Mouse (Mus musculus): ENCODE results near the gene Zfp366. TPM values are rescaled to one million over a fixed set of nuclear protein-coding genes. Genes with fewer than 3 reads are reported as not detected.

Zfp366 gene
- total RNA-seq, 2 experiments from 2014 or later = 2.8 to 3.9 TPM

DNA sequence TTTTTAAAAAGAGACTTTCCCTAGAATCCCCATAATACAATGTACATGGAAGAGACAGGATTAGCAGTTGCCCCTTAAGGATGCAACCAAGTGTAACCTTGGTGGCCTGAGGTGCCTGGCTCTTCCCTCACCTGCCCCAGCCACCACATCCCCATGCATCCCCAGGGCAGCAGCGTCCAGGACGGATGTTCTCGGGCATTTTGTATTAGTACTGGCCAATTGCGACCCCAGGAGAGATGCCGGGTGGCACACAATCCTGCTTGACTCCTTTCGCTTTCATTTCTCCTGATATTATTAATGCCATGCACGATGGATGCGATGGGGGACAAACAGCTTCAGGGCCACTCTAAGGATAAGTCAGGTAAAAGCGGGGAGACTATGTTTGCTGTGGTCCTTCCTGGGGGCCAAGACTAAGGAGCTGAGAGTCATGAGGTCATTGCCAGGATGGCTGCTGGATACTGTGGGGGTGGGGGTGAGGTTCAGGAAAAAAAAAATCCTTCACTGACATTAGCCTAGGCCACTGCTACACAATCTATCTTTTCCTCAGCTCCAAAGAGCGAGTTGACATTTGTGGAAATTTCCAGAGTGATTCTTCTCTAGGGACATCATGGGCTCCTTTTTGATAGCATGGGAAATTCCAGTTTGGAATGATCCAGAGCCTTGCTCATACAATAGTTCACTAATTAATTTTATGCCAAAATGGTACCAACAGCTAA is 1.7 kb downstream of the Zfp366 start:
- no peak for DNase-seq (ENCODE audit: extremely low spot score in 1 of 2, low spot score in 1 of 2)

DNA sequence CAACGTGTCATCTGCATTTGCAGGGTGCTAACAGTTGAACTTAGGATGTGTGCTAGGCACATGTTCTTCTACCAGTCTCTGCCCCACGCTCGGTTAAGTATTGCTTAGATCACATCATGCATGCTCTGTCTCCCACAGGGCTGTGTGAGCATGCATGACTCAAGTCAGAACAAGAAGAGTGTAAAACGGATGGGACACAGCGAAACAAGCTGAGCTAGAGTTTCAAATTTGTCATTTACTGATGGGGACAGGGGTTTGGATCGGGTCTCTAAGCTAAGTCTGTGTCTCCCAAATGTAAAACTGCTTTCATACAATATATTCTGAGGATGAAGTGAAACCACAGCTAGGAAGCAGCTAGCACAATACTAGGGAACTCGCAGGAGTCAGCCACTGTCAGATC is 2.2 kb downstream of the Zfp366 start:
- DNase-seq (ENCODE audit: extremely low spot score in 1 of 2, low spot score in 1 of 2) = no peak

DNA sequence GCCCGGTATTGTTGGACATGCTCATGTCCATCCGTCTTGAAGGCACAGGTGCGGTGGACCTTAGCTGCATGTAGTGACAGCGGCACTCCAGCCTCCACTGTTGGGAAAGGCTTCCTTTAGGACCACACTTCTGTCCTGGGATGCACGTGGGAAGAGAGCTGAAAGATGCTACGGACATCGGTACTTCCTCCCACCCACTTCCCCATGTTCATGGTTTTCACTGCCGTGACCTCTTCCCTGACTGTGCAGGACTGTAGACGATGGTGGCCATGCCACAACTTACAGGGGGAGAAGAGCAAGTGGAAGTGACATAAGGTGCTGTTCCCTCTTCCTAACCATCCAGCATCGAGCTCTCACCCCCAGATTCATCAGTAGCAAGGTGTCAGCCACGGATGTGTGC is 2.8 kb downstream of the Zfp366 start:
- no peak for DNase-seq (ENCODE audit: extremely low spot score in 1 of 2, low spot score in 1 of 2)

DNA sequence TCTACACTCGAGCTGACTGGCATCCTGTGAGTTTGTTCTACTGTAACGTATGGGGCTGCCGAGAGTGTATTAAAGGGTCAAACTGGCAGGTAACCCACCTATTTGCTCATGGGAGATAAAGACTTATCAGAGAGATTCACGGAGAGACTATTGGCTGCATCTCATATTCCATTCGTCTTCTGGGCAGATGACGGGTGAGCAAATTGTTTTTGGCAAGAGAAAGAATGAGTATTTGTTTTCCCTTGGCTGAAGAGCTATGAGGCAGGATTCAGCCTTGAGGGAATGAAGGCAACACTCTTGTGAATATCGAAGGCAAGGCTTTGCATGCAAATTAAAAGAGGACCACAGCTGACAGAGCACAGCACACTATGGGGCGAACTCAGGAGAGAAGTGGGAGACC is 4.0 kb downstream of the Zfp366 start:
- no peak for DNase-seq (ENCODE audit: extremely low spot score in 1 of 2, low spot score in 1 of 2)

DNA sequence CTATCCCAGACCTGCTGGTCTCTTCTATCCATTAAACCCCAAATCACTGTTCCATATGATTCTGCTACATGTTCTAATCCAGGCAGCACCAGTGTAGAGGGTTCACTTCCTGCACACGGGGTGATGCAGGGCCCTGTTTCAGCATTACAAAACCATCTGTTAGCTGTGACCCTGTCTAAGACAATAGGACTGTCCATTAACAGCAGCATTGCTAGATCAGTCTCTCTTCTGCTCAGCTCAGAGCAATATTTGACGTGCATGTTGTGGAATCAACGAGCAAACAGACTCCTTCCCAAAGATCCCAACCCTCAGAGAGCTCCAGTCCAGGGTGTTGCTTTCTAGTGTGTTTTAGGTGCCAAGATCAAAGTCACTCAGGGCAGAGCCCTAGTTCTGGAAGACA is 5.0 kb downstream of the Zfp366 start:
- DNase-seq (ENCODE audit: extremely low spot score in 1 of 2, low spot score in 1 of 2) = no peak

DNA sequence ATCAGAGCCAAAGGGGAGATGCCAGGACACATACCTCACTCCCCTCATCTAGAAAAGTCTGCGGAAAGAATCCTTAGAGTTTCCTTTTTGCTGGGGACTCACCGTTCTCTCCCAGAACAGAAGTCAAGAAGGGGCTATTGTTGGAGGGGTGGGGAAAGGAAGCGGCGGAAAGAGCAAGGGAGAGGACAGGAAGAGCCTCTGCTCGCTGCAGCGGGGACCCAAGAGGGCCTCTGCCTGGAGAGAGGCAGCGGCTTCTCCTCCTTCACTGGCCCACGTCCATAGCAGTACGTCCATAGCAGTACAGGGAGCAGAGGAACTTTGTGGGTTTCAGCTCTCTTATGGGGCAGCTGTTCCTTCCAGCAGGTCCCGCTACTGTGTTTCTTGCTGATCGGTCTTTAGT is 5.8 kb downstream of the Zfp366 start:
- DNase-seq (ENCODE audit: extremely low spot score in 1 of 2, low spot score in 1 of 2) = no peak

DNA sequence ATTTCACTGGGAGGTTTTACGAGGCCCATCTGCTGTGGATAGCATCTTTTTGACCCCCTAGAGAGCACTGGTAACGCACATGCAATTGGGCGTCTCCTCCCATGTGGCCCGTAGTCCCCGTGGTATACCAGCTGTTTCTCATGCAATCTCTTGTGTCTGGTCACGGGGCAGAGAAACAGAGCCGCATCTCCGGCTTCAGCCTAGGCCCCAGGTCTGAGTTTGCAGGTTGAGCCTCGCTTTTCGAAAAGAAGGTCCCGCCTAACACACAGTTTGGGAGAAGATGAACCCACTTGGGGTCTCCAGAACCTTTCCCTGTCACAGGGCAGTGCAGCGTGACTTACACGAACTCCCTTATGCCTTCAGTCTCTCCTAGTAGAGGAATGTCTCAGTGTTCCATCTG is 6.4 kb downstream of the Zfp366 start:
- no peak for DNase-seq (ENCODE audit: extremely low spot score in 1 of 2, low spot score in 1 of 2)

DNA sequence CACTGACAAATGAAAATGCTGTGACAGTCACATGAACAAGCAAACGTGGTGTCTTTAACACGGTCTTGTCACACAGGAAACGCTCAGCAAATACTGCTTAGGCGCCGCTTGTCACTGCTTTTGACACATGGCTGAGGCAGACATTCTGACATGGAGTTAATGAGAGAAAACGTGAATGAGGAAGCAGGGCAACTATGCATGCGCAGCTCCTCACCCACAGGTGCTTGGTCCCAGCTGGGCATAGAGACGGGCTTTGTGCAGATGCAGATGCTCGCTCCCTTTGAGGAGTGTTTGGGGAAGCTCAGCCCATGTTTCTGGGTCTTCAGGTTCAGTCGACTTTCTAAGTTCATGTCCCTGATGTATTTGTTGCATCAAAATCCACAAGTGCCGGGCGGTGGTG is 11.7 kb downstream of the Zfp366 start:
- DNase-seq (ENCODE audit: extremely low spot score in 1 of 2, low spot score in 1 of 2) = no peak

DNA sequence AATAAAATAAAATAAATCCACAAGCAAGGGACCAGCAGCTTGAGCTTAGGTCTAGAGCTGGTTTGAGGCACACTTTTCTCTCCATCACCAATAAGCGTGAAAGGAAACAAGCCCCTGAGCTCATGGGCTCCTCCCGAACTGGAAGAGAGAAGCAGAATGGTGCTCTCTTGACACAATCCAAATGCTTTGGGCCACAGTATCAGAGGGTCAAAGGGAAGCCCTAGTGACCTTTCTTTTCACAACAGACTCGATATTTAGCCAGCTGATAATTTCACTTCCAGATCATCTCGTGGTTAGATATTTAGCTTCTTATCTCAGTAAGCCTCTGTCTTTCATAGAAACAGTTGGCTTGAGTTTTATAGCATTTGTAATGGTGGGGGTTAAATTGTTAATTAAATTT is 12.2 kb downstream of the Zfp366 start:
- DNase-seq (ENCODE audit: extremely low spot score in 1 of 2, low spot score in 1 of 2) = no peak

DNA sequence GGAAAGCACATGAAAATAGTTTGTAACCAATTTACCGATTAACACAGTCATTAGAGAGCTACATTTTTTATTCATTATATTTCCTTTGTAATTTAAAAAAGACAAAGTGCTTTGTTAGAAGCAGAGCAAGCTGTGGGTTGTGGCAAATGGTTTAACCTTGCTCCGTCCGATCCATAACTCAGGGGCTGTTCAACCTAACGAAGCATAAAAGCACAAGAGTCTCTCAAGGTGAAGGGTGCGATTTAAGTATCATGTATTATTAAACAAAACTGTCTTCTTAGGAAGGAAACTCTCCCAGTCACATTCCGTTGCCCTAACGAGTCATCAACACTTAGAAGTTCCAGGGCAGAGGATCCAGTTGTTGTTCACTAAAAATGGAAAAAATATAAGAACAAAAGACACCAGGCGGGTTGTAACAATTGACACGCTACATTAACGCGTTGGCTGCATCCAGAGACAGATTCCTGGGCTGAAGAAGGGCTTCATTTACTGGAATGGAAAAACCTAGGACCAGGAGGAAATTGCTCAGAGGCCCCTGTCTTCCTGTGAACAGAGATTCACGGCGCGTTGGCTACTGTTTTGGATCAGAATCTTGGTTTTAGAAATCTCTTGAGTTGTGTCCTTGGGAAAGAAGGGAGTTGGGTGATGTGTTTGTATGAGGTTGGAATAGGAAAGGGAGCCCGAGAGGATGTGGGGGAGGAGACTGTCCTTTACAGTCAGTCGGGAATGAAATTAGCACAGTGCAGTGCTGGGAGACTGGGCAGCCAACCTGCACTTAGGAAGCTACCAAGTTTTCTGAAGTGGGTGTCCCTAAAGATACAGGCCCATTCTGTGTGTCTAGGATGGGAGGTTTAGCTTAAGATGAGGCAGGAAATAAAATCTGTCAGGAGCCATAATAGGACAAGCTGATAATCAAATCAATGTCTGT is 17.3 kb downstream of the Zfp366 start:
- no peak for DNase-seq (ENCODE audit: extremely low spot score in 1 of 2, low spot score in 1 of 2)

DNA sequence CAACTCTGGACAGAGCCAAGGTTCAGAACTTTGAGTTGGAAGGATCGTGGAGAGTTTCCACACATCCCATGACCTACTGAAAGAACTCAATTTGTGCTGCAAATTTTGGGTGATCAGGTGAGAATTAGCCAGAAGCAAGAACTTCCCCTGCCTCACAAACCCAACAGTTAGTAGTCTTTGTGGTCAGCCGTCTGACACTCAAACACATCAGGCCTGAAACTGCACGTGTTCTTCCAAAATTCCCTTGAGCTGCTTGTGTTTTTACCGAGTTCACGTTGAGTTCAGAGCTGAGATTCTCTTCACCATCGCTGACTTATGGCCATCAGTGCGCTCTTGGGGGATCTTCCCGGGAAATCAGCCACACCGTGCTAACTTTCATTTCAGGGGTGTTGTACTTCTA is 22.6 kb downstream of the Zfp366 start:
- DNase-seq (ENCODE audit: extremely low spot score in 1 of 2, low spot score in 1 of 2) = no peak

DNA sequence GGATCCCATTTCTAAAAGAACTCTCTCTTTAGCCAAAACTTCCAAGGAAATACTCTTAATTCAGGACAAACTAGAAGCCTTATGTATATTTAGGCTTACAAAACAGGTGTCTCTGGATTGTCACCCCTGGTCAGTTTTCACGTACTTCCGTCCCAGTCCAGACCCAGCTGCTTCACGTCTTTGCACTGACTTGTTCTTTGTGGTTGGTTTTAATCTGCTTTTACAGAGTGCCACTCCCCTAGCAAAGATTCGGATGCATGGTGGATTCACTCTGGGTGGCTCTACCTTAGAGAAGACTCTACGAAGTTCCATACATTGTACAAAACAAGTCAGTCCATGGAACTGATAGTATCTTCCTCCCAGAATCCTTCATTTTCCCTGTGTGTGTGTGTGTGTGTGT is 25.2 kb downstream of the Zfp366 start:
- no peak for DNase-seq (ENCODE audit: extremely low spot score in 1 of 2, low spot score in 1 of 2)

DNA sequence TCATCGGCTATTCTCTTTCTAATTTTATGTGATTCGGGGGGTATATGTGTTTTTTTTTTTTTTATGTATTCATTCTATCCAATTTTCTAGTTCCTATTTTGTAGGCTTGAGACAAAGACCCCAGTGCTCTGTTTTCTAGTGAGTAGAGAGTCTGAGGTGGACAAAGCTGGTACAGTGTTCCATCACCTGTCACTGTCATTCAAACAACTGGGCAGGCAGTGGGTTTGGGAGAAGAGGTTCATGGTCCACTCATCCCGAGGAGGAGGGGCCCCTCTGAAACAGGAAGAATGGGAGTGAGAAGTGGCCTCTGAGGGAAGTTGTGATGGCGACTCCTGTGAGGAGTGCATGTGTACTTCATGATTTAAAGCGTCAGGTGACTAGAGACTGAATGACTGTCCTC is 26.2 kb downstream of the Zfp366 start:
- DNase-seq (ENCODE audit: extremely low spot score in 1 of 2, low spot score in 1 of 2) = no peak

DNA sequence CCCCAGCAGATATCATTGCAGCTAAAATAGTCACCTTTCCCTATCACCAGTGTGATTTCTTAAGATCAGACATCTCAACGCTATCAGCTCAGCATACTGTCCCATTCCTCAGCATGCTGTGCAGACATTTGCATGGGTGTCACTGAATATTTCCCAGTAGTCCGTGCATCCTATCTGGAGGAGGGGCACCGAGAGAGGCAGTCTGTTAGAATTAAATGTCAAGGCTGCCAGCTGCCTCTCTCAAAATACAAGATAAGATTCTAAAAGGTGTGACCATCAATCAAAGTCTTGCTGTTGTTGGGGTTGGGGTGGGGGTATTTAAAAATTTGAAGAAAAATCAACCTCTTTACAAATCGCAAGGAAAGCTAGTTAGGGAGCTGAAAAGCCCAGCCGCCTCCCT is 28.4 kb downstream of the Zfp366 start:
- DNase-seq (ENCODE audit: extremely low spot score in 1 of 2, low spot score in 1 of 2) = no peak

DNA sequence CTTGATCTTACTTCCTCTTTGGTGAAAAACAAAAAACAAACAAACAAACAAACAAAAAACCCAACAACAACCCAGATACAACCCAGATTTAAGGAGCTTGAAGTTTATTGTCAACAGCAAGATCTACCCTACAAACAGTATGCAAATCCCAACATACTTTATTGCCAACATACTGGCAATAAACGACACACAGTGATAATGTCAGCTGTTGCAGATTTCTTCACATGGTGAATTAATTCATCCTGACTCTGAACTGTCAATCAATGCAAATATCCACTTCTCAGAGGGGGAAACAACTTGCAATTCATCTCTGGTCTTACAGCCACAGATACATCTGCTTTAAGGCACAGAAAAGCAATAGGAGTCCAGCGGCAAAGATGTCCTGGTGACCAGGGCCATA is 31.4 kb downstream of the Zfp366 start:
- DNase-seq (ENCODE audit: extremely low spot score in 1 of 2, low spot score in 1 of 2) = no peak

DNA sequence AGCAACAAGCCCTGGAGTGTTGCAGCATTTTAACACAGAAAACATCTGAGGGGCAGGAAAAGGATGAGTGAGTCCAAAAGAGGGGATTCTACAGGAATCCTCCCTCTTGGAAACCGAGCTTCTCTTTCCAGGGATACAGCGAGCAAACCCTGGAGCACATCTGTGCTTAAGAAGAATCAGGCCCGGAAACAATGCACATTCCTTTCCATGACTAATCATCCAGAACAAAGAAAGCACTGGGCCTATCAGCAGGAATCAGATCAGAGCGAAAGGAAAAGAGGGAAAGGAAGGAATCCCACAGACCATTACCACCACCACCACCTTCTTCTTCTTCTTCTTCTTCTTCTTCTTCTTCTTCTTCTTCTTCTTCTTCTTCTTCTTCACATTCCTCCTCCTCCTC is 33.4 kb downstream of the Zfp366 start:
- DNase-seq (ENCODE audit: extremely low spot score in 1 of 2, low spot score in 1 of 2) = no peak

DNA sequence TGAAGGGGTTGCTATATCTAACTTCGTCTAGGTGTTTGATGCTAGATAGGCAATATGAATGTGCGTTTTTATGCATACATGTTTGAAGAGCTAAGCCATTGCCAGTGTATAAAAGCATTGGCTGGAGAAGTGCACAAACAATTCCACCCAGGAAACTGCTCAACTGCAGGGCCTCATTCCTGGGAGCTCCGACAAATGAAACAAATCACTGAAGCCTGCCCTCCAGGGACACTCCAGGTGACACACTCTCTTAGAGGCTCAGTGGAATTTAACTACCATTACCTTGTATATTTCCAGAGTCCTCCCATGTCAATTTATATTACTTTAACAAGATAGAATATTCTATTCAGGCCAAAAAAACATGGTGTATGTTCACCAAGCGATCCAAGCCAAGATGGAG is 35.0 kb downstream of the Zfp366 start:
- DNase-seq (ENCODE audit: extremely low spot score in 1 of 2, low spot score in 1 of 2) = no peak

DNA sequence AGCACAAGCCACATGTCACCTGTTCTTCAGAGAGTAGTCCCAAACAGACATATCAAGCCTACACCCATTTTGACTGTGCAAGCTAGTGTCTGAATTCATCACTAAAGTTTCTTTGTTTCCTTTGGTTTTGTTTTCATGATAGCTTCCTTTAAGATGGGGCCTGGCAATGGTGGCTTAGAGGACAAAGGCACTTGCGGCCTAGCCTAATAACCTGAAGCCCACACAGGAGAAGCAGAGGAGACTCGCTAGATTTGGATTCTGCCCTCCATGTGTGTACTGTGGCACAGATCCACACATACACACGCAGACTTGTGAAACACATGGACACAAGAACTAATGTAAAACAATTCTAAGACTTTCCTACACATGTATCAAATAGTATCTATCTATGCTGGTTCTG is 37.4 kb downstream of the Zfp366 start:
- no peak for DNase-seq (ENCODE audit: extremely low spot score in 1 of 2, low spot score in 1 of 2)

DNA sequence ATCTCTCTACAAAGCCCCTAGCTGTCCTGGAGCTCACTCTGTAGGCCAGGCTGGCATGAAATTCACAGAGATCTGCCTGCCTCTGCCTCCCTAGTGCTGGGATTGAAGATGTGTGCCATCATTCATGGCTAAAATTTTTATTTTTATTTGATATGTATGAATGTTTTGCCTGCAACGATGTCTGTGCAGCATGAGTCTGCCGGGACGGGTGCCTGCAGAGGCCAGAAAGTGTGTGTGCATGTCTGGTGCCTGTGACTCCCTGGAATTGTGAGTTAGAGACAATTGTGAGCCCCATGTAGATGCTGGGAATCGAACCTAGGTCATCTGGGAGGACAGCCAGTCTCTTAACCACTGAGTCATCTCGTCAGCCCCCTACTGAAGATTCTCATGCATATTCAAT is 37.9 kb downstream of the Zfp366 start:
- no peak for DNase-seq (ENCODE audit: extremely low spot score in 1 of 2, low spot score in 1 of 2)

DNA sequence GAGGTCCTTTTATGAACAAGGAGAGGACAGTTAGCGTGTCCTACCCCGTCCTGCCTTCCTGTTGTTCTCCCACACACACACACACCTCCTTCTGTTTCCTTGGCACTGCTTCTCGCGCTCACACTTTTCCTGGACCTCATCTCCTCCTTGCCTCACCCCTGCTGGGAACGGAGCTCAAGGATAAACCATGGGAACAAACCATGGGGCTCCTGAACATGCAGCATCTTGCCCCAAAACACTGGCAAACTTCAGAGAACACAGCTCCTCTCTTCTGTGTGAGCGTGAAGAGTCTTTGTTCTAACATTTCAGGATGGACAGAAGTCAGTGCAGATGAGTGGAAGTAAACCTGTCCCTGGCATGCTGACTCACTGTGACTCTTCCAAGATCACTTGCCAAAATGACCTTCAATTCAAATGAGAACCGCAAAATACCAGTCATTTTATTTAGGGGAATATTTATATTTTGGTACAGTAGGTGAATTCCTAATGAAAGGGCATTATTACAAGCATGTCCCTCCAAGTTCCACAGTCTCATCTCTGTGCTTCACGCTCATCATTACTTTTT is 38.8 kb downstream of the Zfp366 start:
- DNase-seq (ENCODE audit: extremely low spot score in 1 of 2, low spot score in 1 of 2) = no peak

DNA sequence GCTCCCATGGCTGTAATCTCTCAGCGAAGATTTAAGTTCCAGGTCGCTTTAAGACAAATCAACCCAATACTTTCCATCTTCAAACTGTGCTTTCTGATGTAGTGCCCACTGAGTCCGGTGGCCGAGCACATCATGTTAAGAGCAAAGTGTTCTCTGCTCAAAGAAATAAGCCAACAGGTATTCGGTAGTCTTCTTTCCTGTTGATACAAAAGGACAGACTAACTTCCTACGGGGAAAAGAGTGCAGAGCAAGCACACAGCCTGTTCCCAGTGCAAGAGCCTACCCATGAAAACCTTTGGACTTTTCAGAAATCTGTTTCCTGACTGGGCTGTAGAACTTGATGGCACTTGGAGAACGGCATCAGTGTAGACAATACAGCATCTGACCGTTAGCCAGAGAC is 39.3 kb downstream of the Zfp366 start:
- no peak for DNase-seq (ENCODE audit: extremely low spot score in 1 of 2, low spot score in 1 of 2)

Data from layer of hippocampus, postnatal 25 days (tissue).